Mouse (Mus musculus): ENCODE measurements at regions not wholly inside any gene's neighbourhood (a gene's known extent, or its start where the extent isn't known, plus 50 kb on each side); places are given as distances from the start of the nearest gene placed in this dataset.

- no peak for DNase-seq
Observed at GRCm38 (mm10) chr7:63313096-63313495, 100.7 kb upstream of the Chrna7 start.

GRCm38 (mm10) chr7:63319594-63319993 is 107.2 kb upstream of the Chrna7 start:
- DNase-seq, result peak; percentile 47

GRCm38 (mm10) chr7:63321171-63321570 is 108.8 kb upstream of the Chrna7 start:
- no peak for DNase-seq

GRCm38 (mm10) chr7:63321951-63322710 is 109.8 kb upstream of the Chrna7 start:
- DNase-seq, result peak; percentile 71

- peak; percentile 62 for DNase-seq
Observed at GRCm38 (mm10) chr7:63335146-63335545, 109.4 kb upstream of the Otud7a start.

GRCm38 (mm10) chr7:63336072-63336471 is 108.5 kb upstream of the Otud7a start:
- no peak for DNase-seq

- DNase-seq, result no peak
Observed at GRCm38 (mm10) chr7:63341716-63342115, 102.8 kb upstream of the Otud7a start.

- peak; percentile 95 for DNase-seq
Observed at GRCm38 (mm10) chr7:63345671-63346392, 98.7 kb upstream of the Otud7a start.

- no peak for DNase-seq
Observed at GRCm38 (mm10) chr7:63346393-63346730, 98.2 kb upstream of the Otud7a start.

All from right cerebral cortex, adult 18-20 months (tissue).